Mouse (Mus musculus) ovary, adult 18-20 months (tissue): ENCODE data around the gene Nynrin.

ENCODE experiments used
- DNase-seq: peaks from one replicate; pipeline ENCODE4 v3.0.0; 2022; ENCODE audit warnings: low spot score, mixed read lengths

Nynrin gene

DNA sequence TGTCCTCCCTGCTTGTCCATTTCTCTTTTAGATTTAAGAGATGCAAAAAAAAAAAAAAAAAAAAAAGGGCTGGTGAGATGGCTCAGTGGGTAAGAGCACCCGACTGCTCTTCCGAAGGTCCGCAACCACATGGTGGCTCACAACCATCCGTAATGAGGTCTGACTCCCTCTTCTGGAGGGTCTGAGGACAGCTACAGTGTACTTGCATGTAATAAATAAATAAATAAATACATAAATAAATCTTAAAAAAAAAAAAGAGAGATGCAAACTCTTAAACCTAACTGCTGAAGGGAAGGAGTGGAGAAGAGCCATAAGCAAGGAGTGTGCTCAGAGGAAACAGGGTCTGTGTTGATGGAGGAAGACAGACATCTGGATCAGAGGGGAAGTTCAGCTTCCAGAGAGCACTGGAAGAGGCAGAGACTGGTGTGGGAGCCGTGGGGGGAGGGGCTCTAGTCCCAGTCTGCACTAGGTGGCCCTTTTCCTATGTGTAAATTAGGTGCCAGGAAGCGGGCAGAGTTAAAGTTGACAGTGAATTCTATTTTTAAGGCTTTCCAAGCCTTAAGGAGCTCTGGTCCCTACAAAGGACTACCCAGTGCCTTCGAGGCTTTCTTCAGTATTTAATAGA lies 24.6 kb downstream of the Nynrin start:
- DNase-seq = no peak

DNA sequence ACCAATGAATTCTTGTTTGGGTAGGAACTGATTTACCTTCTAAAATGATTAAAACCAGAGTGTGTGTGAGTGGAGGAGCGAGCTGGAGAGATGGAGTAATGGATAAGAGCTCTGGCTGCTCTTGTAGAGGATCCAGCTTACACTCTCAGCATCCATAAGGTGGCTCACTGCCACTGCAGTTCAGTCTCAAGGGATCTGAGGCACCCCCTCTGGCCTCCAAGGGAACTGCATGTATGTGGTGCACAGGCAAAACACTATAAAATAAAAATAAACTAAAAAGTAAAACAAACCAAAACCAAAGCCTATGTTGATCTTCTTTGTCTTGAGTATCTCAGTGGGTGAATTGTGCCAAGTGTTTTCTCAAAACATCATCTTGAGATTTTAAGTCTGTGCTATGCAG lies 25.8 kb downstream of the Nynrin start:
- no peak for DNase-seq

DNA sequence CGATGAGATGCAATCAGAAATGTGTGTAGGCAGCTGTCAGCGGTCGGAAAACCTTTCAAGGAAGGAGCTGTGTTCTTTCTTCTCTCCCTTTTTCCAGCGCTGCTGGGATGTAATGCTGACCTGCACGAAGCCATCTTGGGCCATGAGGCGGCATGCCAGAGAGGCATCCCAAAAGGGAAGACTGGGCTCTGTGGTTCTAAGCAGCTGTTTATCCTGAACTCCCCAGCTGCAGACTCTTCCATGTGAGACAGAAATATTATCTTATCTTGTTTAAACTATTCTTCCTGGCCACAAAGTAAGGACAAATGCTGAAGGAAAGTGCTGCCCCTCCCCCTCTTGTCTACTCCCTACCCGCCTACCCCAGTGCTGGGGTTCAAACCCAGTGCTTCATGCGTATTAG lies 27.2 kb downstream of the Nynrin start:
- DNase-seq = no peak

DNA sequence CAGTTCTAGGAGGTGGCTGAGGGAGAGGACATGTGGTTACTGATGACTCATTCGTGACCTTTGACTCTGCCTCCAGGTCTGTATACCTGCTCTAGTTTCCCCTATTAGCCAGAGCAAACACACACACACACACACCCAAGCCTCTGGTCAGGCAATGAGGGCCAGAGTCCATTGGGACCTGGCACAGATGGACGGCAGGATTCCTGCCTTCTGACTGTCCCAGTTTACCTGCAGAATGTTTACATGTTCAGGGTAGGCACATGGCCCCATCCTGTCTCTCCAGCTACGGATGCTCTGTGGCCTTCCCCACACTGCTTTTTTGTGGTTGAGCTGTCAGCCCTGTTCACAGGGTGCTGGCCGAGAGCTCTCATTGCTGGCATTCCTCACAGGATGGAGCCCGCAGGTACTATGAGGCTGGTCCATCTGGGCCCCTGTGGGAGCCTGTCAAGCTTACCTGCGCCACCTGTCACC lies 28.4 kb downstream of the Nynrin start:
- no peak for DNase-seq

DNA sequence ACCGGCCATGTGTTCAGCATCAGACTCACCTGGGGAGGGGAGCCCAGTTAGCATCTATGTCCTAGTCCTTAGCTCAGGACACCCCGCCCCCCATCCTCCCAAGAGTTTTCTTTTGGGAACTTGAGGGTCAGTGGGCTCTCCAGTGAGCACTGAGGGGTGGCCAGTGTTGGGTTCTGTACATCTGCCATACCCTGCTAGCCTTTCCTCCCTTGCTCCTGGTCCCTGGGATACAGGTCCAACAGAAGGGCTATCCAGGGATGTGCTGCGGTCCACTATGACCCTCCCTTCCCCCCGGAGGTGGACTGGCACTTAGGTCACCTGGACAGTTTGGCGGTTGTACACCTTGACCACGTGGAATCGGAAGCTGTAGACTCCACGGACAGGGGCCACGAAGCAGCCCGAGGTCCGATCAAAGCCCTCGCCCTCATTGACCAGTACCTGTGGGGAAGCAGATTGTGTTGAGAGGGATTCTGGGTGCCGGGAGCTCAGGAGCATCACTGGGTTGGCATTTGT lies 29.4 kb downstream of the Nynrin start:
- no peak for DNase-seq

DNA sequence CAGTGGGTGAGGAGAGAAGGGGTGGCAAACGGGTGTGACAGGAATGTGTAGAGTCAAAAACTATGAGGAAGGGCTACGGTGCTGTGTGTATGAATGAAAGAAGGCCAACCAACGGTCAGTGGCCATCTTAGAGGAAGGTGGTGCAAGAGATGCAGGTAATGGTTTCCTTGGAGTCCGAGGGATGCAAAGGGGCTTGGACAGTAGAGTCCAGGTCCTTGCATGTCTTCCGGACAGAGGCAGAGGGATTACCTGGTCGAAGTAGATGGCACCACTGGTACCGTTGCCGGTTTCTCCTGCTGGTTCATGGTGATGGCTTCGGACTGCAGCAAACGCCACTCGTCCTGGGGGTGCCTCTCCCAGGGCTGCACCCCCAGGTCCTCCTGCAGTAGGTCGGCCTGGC lies 29.9 kb downstream of the Nynrin start:
- DNase-seq = no peak

DNA sequence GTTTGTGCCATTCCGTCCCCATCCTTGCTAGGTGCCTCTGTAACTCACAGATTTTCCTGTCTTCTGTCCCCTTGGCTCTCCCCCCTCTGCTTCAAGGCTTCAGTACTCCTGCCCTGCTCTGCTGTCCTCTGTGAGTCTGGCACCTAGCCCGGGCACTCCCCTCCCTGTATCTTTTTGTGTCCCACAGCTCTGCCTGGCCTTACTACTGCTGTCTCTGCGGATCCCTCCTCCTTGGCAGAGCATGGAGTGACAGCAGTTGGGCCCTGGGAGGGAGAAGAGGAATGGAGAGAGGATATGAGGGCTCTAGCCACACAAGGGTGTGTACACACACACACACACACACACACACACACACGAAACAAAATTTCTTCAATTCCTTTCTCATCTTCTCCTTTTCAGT lies 30.4 kb downstream of the Nynrin start, which contains the start of gene Cbln3:
Cbln3 (minus strand) TSS at position 227 of the 400 bp plus-strand sequence.
- DNase-seq = peak; percentile 83

DNA sequence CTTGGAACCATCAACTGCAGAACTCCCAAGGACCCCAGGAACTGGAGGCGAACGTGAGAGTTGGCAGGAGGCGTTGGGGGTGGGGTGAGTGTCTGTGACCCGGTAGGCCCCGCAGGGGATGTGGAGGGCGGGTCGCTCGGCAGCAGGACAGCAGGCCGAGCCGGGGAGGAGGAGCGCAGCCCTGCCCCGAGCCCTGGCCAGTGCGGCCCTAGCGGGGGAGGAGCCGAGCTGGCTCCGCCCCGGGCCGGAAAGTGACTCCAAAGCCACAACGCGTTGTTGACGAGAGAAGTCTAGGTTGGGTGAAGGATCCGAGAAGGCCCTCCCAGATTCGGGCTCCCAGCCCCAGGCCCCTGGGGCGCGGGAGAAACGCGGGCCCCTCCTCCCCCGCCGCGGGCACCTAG lies 30.9 kb downstream of the Nynrin start, which contains the start of gene Khnyn:
Khnyn (plus strand) TSS at position 235 of the 401 bp plus-strand sequence.
- DNase-seq = peak; percentile 91

DNA sequence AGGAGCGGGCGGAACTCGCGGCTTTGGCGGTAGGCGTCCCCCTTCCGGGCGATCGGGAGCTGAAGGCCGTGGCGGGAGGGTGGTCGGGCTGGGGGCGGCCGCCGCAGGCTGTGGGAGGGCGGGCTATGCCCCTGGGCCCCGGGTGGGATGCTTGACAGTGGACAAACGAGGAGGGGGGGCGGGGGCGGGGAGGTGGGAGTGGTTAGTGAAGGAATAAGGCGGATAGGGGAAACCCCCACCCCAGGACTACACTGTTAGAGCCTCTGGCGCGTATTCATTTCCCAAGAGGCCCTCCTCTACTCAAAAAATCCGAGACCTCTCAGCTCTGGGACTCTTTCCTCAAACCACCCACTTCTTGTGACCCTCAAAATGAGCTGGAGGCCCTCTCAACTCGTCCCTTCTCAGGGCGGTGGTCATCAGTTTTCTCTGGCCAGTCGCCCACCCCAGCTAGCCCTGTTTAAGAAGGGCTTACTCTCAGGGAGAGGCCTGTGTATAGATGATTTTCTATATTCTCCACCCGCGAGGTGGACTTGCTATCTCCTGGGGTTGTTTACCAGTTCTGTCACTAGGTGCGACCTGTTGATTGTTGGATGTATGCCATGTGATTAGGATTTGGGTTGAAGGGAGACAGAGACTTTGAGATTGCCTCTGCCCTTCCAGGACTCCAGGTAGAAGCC lies 31.4 kb downstream of the Nynrin start:
- no peak for DNase-seq

DNA sequence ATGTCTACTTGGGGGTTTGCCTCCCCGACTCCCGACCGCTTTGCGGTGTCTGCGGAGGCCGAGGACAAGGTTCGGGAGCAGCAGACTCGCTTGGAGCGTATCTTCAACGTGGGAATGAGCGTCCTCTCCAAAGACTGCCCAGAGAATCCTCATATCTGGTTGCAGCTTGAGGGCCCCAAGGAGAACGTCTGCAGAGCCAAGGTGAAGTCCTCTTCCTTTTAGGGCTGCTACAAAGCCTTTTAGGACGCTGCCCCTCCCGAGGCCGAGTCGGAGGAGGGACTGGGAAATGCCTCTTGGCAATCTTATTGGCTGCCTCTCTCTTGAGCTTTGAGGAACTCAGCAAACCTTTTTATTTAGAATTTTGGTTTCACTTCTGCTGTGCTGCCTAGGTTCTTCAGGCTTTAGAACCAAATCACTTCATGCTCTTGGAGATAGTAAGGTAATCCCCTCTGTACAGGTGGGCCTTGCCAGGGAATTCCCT lies 32.0 kb downstream of the Nynrin start:
- no peak for DNase-seq

DNA sequence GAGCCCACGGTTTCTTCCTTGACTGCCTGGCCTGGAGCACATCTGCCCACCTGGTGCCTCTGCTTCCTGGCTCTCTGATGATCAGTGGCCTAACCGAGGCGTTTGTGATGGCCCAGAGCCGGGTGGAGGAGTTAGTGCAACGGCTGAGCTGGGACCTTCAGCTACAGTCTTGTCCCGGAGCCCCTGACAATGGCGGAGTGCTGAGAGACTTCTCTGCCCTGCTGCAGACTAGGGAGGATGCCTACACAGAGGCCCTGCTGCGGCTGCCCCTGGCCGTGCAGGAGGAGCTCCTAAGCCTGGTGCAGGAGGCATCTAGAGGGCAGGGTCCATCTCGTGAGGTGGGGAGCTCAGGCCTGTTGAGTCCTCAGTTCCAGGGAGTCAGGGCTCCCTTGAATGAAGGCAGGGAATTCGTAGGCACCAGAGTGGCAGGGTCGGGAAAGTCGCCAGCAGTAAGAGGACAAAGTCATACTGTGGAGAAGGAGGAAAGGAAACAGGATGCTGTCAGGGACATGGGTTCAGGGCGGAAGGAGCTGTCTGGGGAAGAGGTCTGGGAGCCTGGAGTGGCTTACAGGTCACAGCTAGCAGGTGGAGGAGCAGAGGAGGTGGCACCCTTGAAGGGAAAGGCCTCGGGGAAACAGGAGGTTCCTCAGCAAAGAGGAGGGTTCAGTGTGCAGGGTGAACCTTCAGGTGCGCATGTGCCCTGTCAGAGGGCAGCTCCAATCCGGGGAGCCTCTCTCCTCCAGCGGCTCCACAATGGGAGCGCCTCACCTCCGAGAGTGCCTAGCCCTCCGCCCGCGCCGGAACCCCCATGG lies 33.0 kb downstream of the Nynrin start:
- no peak for DNase-seq

DNA sequence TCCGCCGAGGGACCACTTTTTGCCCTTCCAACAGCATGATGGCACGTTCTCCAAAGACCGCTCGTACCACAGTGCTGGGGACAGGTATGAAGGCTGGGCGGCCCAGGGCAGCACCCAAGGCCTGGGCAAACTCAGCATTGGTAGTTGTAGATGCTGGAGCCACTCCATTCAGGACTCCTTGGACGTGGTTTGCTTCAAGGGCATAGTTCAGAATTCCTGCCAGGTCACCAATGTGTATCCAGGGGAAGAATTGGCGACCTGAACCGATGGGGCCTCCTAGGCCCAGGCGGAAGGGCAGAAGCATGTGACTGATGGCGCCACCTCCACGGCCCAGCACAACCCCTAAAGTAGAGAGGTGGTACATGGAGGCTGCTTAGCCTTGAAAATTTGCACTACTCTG lies 43.9 kb downstream of the Nynrin start:
- no peak for DNase-seq

DNA sequence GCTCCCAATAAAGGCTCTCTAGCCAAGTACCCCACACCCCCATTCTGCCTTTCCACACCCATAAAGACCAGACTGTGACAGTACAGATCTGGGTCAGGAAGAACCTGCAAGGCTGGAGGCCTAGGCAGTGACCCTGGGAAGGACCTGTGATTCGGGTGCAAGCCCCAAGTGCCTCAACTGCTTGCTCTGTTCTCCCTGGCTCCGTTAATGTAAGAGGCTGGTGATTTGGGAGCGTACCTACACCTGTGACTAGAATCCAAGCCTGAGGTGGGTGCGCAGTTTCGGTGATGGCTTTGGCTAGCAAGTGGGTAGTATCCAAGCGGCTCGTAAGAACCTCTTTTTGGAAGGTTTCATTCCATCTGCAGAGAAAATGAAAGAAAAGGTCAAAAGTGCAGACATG lies 45.1 kb downstream of the Nynrin start:
- DNase-seq = no peak

DNA sequence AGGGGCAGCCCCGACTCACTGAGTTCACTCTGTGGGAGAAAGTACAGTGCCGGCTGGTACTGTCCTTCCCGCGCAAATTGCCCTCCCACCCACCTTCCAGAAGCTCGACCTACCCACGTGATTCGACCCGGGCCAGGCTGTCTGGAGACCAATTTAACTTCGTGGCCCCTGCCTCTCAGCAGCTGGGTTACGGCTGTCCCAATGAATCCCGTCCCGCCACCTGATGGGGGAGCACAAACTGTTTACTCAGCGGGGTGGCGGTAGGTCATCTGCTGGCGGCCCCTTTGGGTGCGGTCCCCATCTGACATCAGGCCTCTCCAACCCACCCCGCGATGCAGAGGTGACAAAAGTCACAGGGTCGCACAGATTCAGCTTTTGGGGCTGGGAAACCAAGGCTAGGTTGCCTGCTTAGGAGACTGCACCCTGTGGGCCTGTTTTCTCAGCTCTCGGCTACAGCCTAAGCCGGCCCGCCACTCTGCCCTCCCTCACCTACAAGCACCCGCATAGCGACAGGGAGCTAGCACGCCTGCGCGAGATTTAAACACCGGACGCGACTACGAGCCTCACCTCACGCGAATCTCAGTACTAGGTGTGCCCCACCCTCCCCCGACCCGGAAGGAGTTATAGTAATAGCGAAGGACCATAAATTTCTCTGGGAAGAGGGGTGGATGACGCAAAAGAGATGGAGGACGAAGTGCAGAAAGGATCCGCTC lies 46.0 kb downstream of the Nynrin start, which contains the start of gene Sdr39u1:
Sdr39u1 (minus strand) TSS at position 593 of the 713 bp plus-strand sequence.
- DNase-seq = peak; percentile 77

DNA sequence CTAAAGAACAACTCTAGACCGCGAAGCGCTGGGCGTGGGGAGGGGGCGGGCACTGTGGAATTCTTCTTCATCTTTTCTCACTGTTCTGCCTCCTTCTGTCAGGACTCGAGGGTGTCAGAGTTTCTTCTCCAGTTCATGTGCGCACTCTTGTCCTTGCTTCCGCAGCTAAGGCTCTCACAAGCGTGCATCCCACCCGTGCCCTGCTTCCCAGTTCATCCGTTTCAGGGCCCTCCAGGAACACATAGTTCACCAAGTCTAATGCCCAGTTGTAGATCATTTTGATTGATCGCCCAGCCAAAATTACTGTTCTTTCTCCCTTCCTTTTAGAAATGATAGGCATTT lies 46.6 kb downstream of the Nynrin start:
- no peak for DNase-seq

DNA sequence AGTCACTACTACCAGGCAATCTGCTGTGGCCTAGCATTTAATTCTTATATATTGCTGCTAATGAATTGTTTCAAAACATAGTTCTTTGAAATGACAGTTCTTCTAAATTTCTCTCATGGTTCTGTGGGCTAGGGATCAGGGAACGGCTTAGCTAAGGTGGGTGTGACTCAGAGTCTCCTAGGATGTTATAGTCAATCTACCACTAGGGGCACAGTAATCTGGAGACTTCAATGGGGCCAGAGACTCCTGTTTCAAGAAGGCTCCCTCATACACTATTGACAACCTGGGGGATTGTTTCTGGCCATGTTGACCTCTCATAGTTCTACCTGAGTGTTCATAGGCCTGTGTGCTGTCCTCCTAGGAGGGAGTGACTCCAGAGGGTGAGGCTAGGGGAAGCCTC lies 51.7 kb downstream of the Nynrin start:
- DNase-seq = no peak

DNA sequence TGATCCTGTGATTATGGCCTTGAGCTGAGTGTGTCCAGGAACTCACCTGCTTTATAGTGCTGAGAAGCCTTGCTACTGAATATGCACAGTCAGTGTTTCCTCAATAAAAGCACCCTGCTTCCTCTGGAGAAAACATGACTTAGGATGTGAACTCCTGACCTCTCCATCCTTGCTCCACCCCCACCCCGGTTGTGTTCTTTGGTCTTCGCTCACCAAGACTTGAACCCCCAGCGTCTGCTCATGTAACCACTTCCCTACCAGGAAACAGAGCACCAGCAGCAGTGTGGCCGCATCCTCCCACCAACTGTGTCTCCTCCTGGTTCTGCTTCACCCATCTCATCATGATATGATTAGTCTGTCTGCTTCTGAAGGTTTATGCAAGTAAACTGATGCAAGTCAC lies 59.6 kb downstream of the Nynrin start:
- no peak for DNase-seq

DNA sequence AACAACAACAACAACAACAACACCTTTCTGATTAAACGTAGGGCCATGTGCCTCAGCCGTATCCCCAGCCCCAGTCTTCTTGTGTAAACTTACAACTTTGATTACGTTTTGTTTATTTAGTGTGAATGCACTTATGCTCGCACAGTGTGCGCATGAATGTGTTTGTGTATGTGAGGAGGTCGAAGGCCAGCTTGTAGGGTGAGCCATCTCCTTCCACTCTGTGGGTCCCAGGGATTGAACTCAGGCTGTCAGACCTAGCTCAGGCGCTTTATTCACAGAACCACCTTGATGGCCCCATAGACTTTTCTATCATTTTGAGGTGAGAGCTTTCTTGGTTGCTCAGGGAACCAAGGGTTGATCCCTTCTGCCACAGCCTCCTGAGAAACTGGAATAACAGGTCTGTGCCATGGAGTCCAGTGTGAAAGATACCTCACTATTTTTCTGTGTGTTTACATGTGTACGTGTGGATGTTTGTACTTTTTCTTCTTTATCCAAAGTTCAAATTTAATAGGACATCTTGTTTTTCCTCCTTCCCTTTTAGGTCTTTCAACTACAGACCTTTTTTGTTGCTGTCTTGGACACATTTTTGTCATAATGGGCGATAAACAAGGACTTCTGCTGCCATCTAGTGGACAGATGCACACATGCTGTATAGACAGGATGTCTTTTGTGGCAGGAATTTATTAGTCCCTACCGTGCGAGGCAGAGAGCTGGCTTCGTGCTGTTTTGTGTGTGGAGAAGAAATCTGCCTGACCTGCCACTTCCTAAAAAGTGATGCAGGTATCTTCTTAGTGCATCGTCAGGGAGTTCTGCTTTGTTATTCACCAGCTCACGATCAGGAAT lies 64.7 kb downstream of the Nynrin start:
- peak; percentile 20 for DNase-seq

DNA sequence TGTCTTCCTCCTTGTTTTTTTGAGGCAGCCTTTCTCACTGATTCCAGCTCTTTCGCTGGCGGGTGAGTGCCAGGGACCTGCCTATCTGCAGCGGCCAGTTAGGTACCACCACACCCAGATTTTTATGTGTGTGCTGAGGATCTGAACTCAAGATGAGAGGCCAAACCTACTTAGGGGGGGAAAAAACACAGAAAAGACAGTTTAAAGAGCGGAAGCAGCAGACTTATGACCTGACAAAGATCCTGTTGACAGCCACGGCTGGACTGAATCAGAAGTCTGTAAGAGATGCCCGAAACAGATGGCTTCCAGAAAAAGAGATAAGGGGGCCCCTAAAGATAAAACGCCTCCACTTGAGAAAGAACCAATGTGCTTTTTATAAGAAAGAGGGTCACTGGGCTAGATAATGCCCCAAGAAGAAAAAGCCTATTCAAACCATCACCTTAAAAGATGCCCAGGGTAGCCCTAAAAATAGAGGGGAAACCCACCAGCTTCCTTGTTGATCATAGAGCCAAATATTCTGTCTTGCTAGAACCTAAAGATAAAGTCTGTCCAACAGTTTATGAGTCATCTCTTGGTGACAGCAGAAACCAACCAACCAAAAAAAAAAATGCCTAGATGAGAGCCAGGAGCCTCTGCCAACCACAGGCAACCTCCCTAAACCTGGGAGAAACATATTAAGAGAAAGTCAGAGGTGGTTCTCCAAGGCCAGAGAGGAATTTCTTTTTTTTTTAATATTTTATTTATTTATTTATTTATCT lies 68.8 kb downstream of the Nynrin start:
- DNase-seq = no peak
